Mouse (Mus musculus) lung, embryonic 16.5 days (tissue): Measurements from ENCODE around the gene Tex9. TPM values are rescaled to one million over a fixed set of nuclear protein-coding genes. Genes with fewer than 3 reads are reported as not detected.

Experiments
- ATAC-seq: fragments of 200-750 bp; cut with Nextera tagmentation; 2 replicates; pipeline ENCODE4 v1.8.0; 2017; ENCODE audit warnings: low read depth, mild to moderate bottlenecking, moderate library complexity
- H3K27ac ChIP-seq: fragments of 300-500 bp; sonication (generic); 2 replicates; pipeline ENCODE4 v1.5.1; 2014; ENCODE audit warnings: mild to moderate bottlenecking, control low read depth, low read length
- H3K27me3 ChIP-seq: fragments of 300-500 bp; sonication (generic); 2 replicates; pipeline ENCODE4 v1.6.1; 2014; ENCODE audit warnings: low read depth, low read length, mixed read lengths; ENCODE audit not compliant: control insufficient read depth, insufficient read depth
- H3K36me3 ChIP-seq: fragments of 300-500 bp; sonication (generic); 2 replicates; pipeline ENCODE4 v1.6.1; 2014; ENCODE audit warnings: low read length; ENCODE audit not compliant: control insufficient read depth, insufficient read depth
- H3K4me1 ChIP-seq: fragments of 300-500 bp; sonication (generic); replicated peaks from 2 replicates; pipeline ENCODE4 v1.6.1; 2014; ENCODE audit warnings: low read length, mixed read lengths; ENCODE audit not compliant: control insufficient read depth, insufficient read depth
- H3K4me2 ChIP-seq: fragments of 300-500 bp; sonication (generic); 2 replicates; pipeline ENCODE4 v1.6.1; 2014; ENCODE audit warnings: low read depth, low read length, control low read depth
- H3K4me3 ChIP-seq: fragments of 300-500 bp; sonication (generic); 2 replicates; pipeline ENCODE4 v1.5.1; 2014; ENCODE audit warnings: mild to moderate bottlenecking, low read length, control low read depth
- H3K9ac ChIP-seq: fragments of 300-500 bp; sonication (generic); 2 replicates; pipeline ENCODE4 v1.6.1; 2014; ENCODE audit warnings: low read length, control low read depth
- H3K9me3 ChIP-seq: fragments of 300-500 bp; sonication (generic); 2 replicates; pipeline ENCODE4 v1.6.1; 2016; ENCODE audit warnings: low read length; ENCODE audit not compliant: control insufficient read depth
- WGBS: fragments of 180-500 bp; shearing (Covaris S2); extraction: QIAGEN DNeasy Blood & Tissue Kit; methylation state at CpG from one replicate; pipeline ENCODE4 v1.1.7; 2014; 5-methylcytosine and 5-hydroxymethylcytosine counted together
- polyA plus RNA-seq: library from polyadenylated mRNA; unstranded; fragments of >200 nt; fragmentation: Nextera tagmentation; extraction: Ambion mirVana; gene quantifications from 2 replicates; pipeline ENCODE4 v1.2.1, GENCODE M21; 2015

Gene Tex9
- polyA plus RNA-seq, 1 experiment from 2014 or later = 26.5 TPM

DNA sequence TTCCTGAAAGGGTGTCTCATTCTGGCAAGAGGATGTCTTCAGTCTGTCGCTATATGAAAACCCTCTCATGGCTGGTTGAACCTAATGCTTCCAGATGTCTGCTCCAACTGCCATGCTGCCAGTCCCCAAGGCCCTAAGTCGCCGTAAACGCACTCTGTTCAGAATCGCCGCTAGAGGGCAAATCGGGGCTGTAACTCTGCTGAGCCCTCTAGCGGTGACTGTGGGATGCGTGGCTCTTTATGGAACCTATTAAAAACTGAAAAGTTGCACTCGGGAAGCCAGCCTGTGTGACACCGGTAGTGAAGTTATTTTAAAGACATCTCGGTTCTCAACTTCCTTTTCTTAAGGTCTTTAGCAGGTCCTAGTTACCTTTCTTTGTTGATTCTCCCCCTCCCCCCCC is 38.2 kb upstream of the Tex9 start:
- Histone ChIP-seq H3K27me3 (no peaks in the 10 kb centered on the region), H3K4me3 (no peak overlapping the region), H3K27ac (no peak overlapping the region), H3K9me3 (no peaks in the 10 kb centered on the region), H3K4me2 (peak overlapping the region; percentile 31; the same call in 1 of the 2 replicates), H3K4me1 (peaks cover 11% of the 10 kb centered on the region), H3K36me3 (no peaks in the 10 kb centered on the region), H3K9ac (no peak overlapping the region)
- ATAC-seq = peak; percentile 10; the same call in 1 of the 2 replicates
- WGBS = under 1% methylated on average over 12 of the region's 12 CpGs

DNA sequence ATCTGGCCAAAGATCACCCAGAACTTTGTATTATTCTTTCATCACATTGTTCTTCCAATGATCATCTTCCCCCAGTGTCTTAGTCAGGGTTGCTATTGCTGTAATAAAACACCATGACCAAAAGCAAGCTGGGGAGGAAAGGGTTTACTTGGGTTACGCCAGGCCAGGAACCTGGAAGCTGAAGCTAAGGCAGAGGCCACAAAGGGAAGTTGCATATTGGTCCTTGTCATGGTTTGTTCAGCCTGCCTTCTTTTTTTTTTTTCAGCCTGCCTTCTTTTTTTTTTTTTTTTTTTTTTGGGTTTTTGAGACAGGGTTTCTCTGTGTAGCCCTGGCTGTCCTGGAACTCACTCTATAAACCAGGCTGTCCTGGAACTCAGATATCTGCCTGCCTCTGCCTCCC is 34.1 kb upstream of the Tex9 start:
- Histone ChIP-seq H3K36me3 (no peaks in the 10 kb centered on the region), H3K27me3 (no peaks in the 10 kb centered on the region), H3K4me1 (peaks cover 7% of the 10 kb centered on the region), H3K4me3 (no peak overlapping the region), H3K4me2 (no peak overlapping the region), H3K9ac (no peak overlapping the region), H3K9me3 (no peaks in the 10 kb centered on the region), H3K27ac (no peak overlapping the region)
- no peak for ATAC-seq
- WGBS = 62% methylated on average over 1 of the region's 1 CpGs

DNA sequence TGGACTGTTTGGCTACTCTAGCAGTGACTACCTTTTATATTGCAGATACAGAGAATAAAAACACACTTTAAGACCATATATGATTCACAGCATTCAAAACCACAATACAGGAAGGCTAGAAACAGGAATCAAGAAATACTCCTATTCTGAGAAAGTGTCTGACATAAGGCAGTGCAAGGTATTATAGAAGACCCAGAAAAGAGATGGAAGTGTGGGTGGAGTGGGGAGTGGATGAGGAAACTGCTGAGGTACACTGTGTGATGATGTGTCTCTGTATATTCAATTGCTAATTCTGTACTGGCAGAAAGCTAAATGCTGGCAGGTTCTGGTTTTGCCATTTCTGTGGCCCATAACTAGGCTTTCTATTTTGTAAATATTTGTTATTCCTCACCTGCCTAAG is 28.8 kb upstream of the Tex9 start:
- Histone ChIP-seq H3K9ac (no peak overlapping the region), H3K27me3 (no peaks in the 10 kb centered on the region), H3K9me3 (no peaks in the 10 kb centered on the region), H3K4me3 (no peak overlapping the region), H3K4me1 (no peaks in the 10 kb centered on the region), H3K27ac (no peak overlapping the region), H3K36me3 (no peaks in the 10 kb centered on the region), H3K4me2 (no peak overlapping the region)
- ATAC-seq = no peak

DNA sequence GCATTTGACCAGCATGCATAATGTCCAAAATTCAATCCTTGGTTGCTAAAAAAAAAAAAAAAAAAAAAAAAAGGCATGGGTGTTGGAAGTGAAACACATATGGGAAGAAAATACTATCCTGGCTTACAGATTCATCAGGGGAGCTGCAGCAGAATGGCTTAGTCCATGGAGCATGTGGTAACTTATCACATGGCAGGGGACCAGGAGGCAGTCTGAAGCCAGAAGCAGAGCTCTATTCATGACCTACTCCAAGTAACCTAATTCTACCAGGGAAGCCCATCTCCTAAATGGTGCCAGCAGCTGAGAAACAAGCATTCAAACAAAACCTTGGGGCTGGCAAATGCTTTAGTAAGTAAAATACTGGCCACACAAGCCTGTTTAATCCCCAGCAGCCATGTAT is 27.2 kb upstream of the Tex9 start:
- ATAC-seq = no peak
- H3K27ac ChIP-seq = no peak overlapping the region

DNA sequence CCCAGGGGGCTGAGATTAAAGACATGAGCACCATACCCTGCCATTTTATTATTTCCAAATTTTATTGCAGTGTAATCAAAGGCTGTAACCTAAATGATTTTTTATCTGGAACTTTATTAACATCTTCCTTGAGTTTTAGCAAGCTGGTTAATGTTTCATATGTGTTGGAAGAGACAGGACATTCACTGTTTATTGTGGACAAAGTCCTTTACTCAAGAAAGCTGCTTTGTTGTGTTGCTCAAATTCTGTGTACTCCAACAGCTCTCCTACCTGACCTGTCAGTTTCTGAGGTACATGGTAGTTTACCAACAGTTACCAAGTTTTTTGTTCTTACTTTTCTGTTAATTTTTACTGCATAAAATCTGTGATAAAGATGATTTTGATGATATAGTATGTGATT is 23.4 kb upstream of the Tex9 start:
- Histone ChIP-seq H3K4me2 (no peak overlapping the region), H3K4me1 (no peaks in the 10 kb centered on the region), H3K9me3 (no peaks in the 10 kb centered on the region), H3K9ac (no peak overlapping the region), H3K4me3 (no peak overlapping the region), H3K27ac (no peak overlapping the region), H3K27me3 (no peaks in the 10 kb centered on the region), H3K36me3 (no peaks in the 10 kb centered on the region)
- ATAC-seq = no peak

More for the DNA sequence above, 27.2 kb upstream of the Tex9 start:
- Histone ChIP-seq H3K36me3 (no peaks in the 10 kb centered on the region), H3K4me3 (no peak overlapping the region), H3K9ac (no peak overlapping the region), H3K4me2 (no peak overlapping the region), H3K9me3 (no peaks in the 10 kb centered on the region), H3K4me1 (no peaks in the 10 kb centered on the region), H3K27me3 (no peaks in the 10 kb centered on the region)

DNA sequence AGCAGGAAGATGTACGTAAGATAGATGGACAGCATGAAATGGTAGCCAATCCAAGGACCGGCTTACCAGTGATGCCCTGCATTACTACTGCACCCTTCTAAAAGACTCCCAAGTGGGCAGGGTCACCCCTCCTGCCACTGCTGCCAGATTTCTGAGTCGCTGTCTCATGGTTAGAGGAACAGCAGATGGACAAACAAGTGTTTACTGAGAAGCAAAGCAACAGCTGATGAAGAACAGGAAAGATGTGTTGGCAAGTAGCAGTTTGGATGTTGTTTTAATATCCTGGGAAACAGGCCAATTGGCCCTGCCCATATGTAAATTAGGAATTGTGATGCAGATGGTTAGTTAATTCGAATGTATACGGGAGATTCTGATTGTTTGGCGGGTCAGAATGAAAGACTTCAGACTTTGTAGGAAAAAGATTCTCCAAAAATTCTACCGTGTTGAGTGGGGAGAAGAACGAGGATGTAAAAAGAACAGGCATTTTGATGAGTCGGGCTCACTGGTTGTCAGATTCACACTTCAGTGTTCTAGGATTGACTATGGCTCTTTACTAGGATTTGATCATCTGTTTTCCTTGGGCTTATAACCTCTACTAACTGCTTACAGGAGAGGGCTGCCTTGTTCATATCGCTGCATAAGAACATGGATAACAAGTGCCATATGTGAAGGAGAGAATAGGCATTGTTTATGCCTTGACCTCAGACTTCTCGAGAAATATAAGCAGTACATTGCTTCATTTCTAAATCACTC is 20.4 kb upstream of the Tex9 start:
- H3K27me3 ChIP-seq = no peaks in the 10 kb centered on the region
- H3K9me3 ChIP-seq = no peaks in the 10 kb centered on the region
- no peak overlapping the region for H3K9ac ChIP-seq
- no peak for ATAC-seq
- H3K4me3 ChIP-seq = no peak overlapping the region
- WGBS = 56% methylated on average over 11 of the region's 11 CpGs
- no peak overlapping the region for H3K27ac ChIP-seq
- no peaks in the 10 kb centered on the region for H3K36me3 ChIP-seq
- no peak overlapping the region for H3K4me2 ChIP-seq
- no peaks in the 10 kb centered on the region for H3K4me1 ChIP-seq

DNA sequence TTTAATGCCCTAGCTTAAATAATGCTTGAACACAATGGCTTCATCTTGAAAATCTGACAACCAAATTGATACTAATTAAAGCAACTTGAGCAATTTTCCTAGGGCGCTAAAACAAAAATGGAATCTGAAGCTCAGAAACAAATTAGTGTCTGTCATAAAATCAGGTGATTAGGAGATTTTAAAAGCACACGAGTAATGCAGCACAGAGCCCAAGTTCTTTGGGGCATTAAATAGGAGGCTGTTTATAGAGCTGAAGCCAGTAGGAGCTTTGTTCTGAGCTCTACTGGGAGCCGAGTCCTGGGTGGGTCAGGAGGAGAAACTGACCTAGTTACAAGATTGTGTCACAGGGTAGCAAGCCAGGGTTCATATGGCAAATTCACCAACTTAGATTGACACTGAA is 5.2 kb upstream of the Tex9 start:
- Histone ChIP-seq H3K9ac (no peak overlapping the region), H3K36me3 (no peaks in the 10 kb centered on the region), H3K4me2 (no peak overlapping the region), H3K4me1 (peaks cover 3% of the 10 kb centered on the region; the same call in 1 of the 2 replicates), H3K27me3 (no peaks in the 10 kb centered on the region), H3K9me3 (no peaks in the 10 kb centered on the region), H3K4me3 (no peak overlapping the region), H3K27ac (no peak overlapping the region)
- 75% methylated on average over 3 of the region's 3 CpGs for WGBS
- ATAC-seq = no peak

DNA sequence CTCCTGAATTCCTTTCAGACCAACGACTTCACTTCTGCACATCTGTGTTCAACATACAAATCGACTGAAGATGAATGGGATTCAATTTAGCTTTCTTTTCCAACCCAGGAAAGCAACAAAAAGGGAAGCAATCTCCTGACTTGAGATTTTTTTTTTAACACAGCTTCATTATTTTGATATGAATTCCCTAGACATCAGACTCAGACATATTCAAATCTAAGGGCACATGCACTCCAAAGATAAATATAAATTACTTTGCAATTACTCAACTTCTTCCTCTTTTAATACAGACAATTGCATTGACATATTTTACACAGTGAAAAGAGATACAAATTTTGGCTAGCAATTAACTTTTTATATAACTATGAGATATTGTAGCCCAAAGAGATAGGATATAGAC is 4.7 kb upstream of the Tex9 start:
- no peak overlapping the region for H3K27ac ChIP-seq
- ATAC-seq = no peak
- no peak overlapping the region for H3K4me3 ChIP-seq
- H3K9me3 ChIP-seq = no peaks in the 10 kb centered on the region
- no peaks in the 10 kb centered on the region for H3K27me3 ChIP-seq
- H3K4me2 ChIP-seq = no peak overlapping the region
- no peak overlapping the region for H3K9ac ChIP-seq
- H3K4me1 ChIP-seq = peaks cover 4% of the 10 kb centered on the region; the same call in 1 of the 2 replicates
- H3K36me3 ChIP-seq = no peaks in the 10 kb centered on the region
- 59% methylated on average over 2 of the region's 2 CpGs for WGBS

DNA sequence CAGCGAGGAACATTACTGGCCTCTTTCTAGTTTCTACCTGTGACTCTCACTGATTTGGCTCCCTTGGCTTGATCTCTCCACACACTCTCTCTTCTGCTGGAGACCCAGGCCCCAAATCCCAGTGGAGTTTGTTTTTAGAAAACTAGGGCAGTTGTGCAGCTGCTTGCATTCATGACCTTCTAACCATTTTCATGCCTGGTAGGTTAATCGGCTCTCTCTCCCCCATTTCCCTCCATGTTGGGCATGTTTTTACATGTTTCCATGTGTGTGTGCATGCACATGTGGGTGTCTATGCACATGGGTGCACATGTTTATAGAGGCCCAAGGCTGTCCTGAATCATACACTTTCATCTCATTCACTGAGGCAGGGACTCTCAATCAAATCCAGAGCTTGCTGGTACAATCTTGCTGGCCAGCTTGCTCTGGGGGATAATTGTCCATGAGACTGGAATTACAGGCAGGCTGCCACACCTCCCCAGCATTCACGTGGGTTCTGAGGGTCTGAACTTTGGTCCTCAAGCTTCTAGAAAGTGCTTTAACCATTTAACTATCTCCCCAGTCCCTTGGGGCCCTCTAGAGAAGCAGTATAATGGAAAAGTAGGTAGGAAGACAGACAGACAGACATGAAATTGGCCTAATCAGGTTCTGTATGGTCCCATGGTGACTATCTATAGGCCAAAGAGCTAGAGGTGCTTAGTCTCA is 2.1 kb upstream of the Tex9 start:
- Histone ChIP-seq H3K27ac (no peak overlapping the region), H3K4me1 (peaks cover 7% of the 10 kb centered on the region), H3K9me3 (no peaks in the 10 kb centered on the region), H3K9ac (no peak overlapping the region), H3K36me3 (no peaks in the 10 kb centered on the region), H3K4me2 (no peak overlapping the region), H3K27me3 (no peaks in the 10 kb centered on the region), H3K4me3 (no peak overlapping the region)
- 80% methylated on average over 3 of the region's 3 CpGs for WGBS
- ATAC-seq = no peak
